Mouse (Mus musculus): ENCODE measurements at regions not wholly inside any gene's neighbourhood (a gene's known extent, or its start where the extent isn't known, plus 50 kb on each side); places are given as distances from the start of the nearest gene placed in this dataset.
"Not testable (repeated sequence)": the region's sequence is repeated elsewhere in the genome, so short reads cannot be mapped to it uniquely, and the experiment has no call there.

GRCm38 (mm10) chr14:86599511-86599910, 541.5 kb downstream of the Diaph3 start:
- no peak for DNase-seq (ENCODE audit: low spot score in 2 of 2)

- DNase-seq (ENCODE audit: low spot score in 2 of 2): no peak
Observed at GRCm38 (mm10) chr14:86588525-86588924, 552.5 kb downstream of the Diaph3 start.

DNA sequence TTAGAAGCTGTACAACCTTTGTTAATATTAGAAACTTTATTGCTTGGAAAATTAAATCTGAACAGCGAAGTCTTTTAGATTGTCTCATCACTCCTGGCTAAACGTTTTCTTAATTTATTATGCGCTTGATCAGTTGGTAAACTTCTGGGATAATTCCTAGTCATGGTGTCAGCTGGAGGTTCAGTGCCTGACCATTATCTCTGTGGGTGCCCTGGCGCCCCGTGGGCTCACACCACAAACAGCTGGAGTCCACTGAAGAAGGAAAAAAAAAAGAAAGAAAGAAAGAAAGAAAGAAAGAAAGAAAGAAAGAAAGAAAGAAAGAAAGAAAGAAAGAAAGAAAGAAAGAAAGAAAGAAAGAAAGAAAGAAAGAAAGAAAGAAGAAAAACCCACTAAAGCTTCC, 555.1 kb downstream of the Diaph3 start:
- not testable (repeated sequence) for DNase-seq (ENCODE audit: low spot score in 2 of 2)

GRCm38 (mm10) chr14:86562728-86563127, 578.3 kb downstream of the Diaph3 start:
- DNase-seq (ENCODE audit: low spot score in 2 of 2): no peak

DNA sequence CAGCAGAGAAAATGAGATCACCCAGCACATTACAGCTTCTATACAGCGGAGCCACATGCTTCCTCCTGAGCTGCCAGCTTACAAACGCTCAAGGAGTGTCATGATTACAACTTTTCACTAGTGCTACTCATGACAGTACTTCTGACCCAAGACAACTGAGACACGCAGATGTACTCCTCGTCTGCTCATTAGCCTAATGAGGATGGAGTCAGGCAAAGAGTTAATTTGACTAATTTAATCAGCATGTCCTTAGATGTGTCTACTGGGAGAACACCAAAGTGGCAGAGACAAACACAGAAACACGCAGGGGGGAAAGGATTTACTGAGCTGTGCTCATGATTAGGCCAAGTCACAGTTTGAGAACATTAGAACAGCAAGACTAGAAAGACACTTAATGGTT, 603.0 kb downstream of the Diaph3 start:
- DNase-seq (ENCODE audit: low spot score in 2 of 2): no peak

DNA sequence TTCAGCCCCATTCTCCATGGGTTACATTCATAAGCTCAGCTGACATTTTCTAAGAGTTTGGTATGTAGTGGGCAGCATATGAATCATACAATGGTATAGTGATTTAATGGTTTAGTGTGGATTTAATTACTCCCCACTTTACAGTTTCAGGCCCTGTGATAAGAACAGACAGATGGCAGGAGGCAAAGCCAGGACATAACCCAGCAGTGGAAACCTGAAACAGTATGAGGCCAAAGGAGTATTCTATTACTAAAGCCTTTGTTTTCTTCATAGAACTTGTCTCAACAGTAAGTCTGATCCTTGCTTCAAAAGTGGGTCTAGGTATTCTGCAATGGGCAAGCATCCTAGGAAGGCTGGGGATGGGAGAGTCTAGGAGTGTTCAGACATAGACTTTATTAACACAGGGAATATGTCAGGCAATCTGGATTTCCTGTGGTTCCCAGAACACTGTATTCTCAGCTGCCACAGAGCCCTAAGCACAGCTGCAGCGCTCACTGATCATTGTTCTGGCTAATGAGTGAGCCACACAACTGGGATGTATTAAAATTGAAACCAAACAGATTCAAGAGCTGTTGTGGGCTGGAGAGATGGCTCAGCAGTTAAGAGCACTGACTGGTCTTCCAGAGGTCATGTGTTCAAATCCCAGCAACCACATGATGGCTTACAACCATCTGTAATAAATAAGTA, 604.6 kb downstream of the Diaph3 start:
- DNase-seq (ENCODE audit: low spot score in 2 of 2): no peak

GRCm38 (mm10) chr14:86510408-86510807, 630.6 kb downstream of the Diaph3 start:
- DNase-seq (ENCODE audit: low spot score in 2 of 2): no peak

GRCm38 (mm10) chr14:86509686-86510085, 631.3 kb downstream of the Diaph3 start:
- no peak for DNase-seq (ENCODE audit: low spot score in 2 of 2)

DNA sequence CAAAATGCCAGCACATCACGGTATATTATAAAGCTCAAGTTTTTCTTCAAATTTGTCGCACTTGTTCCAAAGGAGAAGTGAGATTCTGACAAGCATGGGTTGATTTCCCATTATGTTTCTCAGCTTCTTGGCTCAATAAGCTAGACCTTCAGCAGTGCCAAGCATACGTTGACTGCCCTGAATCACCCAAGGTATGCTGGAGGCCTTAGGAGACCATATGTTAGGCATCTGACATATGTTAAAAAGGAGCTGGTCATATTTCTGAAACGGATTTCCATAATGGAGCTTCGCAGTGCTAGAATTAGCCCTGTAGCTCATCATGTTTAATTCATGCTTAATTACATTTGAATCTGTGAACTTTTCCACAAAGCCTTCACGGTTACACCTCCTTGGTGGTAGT, 634.7 kb downstream of the Diaph3 start:
- DNase-seq (ENCODE audit: low spot score in 2 of 2): no peak

DNA sequence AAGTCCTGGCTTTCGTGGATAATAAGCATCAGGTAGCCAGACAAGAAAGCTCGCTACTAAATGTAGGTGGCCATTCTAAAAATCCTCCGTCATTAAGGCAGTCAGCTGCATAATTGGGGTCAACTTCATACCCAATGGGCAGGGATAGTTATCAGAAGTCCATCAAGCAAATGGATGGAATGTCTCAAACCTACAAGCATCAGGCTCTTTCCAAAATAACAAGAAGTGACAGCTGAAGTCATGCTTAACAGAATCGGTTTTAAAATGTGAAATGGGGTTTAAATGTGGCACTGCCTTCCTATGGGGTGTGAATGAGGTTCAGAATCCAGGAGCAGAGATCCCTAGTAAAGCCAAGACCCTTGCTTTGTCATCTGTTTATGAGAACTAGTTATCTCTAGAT, 650.2 kb downstream of the Diaph3 start:
- no peak for DNase-seq (ENCODE audit: low spot score in 2 of 2)

DNA sequence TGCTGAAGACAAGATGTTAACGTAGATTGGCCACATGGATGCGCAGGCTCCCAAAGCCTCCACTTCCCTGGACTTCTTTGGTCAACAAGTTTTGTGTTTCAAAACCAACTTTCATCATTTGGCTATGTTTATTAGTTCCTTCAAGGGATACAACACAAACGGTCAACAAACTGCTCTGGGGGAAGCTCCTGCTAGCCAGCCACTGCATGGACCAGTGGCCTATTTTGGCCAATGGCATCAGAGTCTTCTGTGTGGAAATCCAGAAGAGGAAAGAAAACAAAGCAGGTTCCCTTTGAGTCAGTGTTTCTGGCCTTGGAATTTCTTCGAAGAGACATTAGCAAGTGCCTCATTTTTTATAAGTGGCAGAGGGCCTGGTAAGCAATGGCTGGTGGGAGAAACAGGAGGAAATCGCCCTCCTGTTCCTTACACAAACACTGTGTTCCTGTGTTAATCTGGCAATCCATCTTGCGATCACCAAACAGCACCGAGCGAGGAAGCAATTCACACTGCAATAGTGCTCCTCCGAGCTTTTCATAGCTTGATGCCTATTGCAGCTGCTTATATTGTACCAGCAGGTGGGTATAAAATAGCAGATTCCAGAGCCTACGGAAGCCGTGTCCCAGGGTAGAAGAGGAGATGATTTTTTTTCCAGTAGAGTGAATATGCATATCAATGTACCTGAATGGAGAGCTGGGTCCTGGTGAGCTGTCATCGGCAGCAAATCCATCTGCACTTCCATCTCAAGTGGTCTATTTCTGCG, 651.0 kb downstream of the Diaph3 start:
- DNase-seq (ENCODE audit: low spot score in 2 of 2): peak; percentile 12 to 23

GRCm38 (mm10) chr14:86489044-86489816, 651.8 kb downstream of the Diaph3 start:
- DNase-seq (ENCODE audit: low spot score in 2 of 2): peak; percentile 39 to 40

- DNase-seq (ENCODE audit: low spot score in 2 of 2): no peak
Observed at GRCm38 (mm10) chr14:86487285-86487897, 653.6 kb downstream of the Diaph3 start.

DNA sequence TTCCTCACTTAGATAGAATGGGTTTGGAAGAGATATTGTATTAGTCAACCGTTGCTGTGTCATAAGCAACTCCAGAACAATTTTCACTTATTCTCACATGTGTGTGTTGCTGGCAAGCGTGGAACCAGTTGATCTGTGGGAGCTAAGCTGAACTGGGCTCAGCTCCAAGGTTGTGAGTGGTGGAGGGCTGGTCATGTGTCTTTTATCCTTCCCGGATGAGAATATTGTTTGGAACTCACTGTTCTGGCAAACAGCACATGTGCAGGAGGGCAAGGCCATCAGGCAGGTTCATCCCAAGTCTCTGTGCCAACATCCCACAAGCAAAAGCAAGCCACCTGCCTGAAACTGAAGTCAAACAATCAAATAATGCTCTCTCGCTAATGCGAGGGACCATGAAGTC, 656.8 kb downstream of the Diaph3 start:
- DNase-seq (ENCODE audit: low spot score in 2 of 2): no peak

GRCm38 (mm10) chr14:86473604-86474003, 667.4 kb downstream of the Diaph3 start:
- DNase-seq (ENCODE audit: low spot score in 2 of 2): no peak

GRCm38 (mm10) chr14:86470462-86470861, 670.6 kb downstream of the Diaph3 start:
- no peak for DNase-seq (ENCODE audit: low spot score in 2 of 2)

DNA sequence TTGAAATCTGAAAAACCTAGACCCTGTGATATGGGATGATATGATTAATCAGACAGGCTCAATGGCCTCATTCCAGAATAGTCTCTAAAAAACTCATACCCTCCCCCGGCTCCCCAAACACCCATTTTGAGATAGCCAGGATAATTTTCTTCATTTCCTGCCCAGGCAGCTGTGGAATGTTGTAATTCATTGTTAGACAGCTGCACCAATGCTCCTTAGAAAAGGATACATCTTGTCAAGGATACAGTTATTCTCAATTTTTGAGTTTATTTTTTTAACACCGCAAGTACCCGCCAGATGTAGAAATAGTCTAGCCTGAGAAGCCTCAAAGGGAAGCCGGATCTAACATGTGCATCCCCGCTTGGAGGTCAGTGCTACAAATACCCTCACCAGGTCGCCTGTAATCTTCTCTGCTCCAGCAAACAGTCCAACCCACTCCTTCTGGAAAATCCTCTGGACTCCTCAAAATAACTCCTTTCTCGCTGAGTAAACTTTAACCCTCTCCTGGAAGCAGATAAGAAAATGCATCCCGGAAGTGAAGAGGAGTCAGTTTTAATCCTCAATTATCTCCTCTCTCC, 673.1 kb downstream of the Diaph3 start:
- no peak for DNase-seq (ENCODE audit: low spot score in 2 of 2)

DNA sequence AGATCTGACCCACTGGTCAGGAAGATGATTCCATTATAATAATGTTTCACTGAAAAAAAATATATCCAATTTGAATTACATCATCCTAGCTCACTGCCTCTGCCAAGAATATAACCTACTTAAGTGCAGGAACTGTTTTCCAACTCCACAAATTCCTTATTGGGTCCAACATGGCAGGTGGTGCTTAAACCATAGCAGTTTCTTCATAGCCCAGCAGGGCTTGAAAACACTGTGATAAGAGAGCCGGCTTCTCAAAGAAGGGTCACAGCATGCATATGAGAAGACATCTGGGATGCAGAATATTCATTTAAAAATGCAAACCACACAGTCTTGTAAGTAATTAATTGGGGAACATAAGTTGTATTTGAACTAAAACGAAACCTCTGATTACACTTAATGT, 677.6 kb downstream of the Diaph3 start:
- DNase-seq (ENCODE audit: low spot score in 2 of 2): no peak

DNA sequence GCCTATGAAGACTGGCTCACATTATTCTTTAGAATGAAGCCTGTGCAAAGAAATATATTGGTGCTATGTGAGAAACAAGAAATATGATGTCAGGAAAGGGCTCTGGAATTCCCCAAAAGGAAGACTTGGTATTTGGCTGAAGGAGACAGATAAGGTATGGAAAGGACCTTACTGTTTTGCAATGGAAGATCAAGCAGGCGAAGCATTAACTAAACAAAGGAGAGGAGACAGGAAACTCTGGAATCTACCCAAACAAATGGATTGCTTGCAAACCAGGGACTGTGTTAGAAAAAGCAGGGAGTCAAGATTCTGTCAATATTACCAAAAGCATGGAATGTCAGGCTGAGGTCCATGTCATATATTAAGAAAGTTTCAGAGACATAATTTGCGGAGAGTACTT, 687.9 kb downstream of the Diaph3 start:
- no peak for DNase-seq (ENCODE audit: low spot score in 2 of 2)

DNA sequence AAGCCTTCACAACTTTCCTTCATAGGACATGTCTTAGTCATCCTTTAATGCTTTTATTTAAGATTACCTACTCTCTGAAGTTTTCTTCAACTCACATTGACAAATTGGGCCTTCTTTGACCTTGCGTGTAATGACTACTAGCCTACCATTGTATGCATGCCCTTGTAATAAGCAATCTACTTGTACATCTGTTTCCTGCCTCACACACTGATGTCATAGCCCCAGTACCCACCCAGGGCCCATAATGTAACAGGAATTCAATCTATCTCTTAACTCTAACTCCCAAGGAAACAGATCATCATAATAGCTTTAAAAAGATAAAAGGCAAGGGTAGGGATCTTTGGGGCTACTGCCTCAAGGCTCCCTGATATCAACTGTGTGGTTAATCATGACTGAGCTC, 690.4 kb downstream of the Diaph3 start:
- DNase-seq (ENCODE audit: low spot score in 2 of 2): no peak

- no peak for DNase-seq (ENCODE audit: low spot score in 2 of 2)
Observed at GRCm38 (mm10) chr14:86445139-86445538, 695.9 kb downstream of the Diaph3 start.

Data from right cerebral cortex, adult 2 months (tissue).